Mouse (Mus musculus) embryonic facial prominence, embryonic 11.5 days (tissue): ENCODE results near the gene Dguok. TPM values are rescaled to one million over a fixed set of nuclear protein-coding genes. Genes with fewer than 3 reads are reported as not detected.
A peak's percentile ranks its signal among the peaks of the same experiment; 100 is the strongest.

Experiments
- ATAC-seq: fragments of 200-750 bp; cut with Nextera tagmentation; replicated peaks from 2 replicates; pipeline ENCODE4 v1.8.0; 2017; ENCODE audit warnings: low read depth; ENCODE audit not compliant: insufficient number of reproducible peaks, low FRiP score, low TSS enrichment
- DNase-seq: peaks from one replicate; pipeline ENCODE4 v3.0.0-alpha.2; 2015; ENCODE audit warnings: low spot score
- H3K27ac ChIP-seq: fragments of 300-500 bp; sonication (generic); replicated peaks from 2 replicates; pipeline ENCODE4 v1.5.1; 2014; ENCODE audit warnings: mild to moderate bottlenecking, low read depth, low read length, control low read depth
- H3K27me3 ChIP-seq: fragments of 300-500 bp; sonication (generic); 2 replicates; pipeline ENCODE4 v1.6.1; 2014; ENCODE audit warnings: mild to moderate bottlenecking, low read length, moderate library complexity, mixed read lengths; ENCODE audit not compliant: control insufficient read depth, insufficient read depth
- H3K36me3 ChIP-seq: fragments of 300-500 bp; sonication (generic); replicated peaks from 2 replicates; pipeline ENCODE4 v1.6.1; 2014; ENCODE audit warnings: low read depth, mild to moderate bottlenecking, low read length, moderate library complexity, mixed read lengths; ENCODE audit not compliant: control insufficient read depth, insufficient read depth
- H3K4me1 ChIP-seq: fragments of 300-500 bp; sonication (generic); 2 replicates; pipeline ENCODE4 v1.6.1; 2014; ENCODE audit warnings: low read length, mixed read lengths; ENCODE audit not compliant: control insufficient read depth, insufficient read depth
- H3K4me2 ChIP-seq: fragments of 300-500 bp; sonication (generic); 2 replicates; pipeline ENCODE4 v1.6.1; 2014; ENCODE audit warnings: low read depth, mild to moderate bottlenecking, control low read depth, low read length, moderate library complexity
- H3K4me3 ChIP-seq: fragments of 300-500 bp; sonication (generic); 2 replicates; pipeline ENCODE4 v1.5.1; 2014; ENCODE audit warnings: low read depth, low read length, control low read depth
- H3K9ac ChIP-seq: fragments of 300-500 bp; sonication (generic); replicated peaks from 2 replicates; pipeline ENCODE4 v1.6.1; 2014; ENCODE audit warnings: mild to moderate bottlenecking, control low read depth, low read length
- H3K9me3 ChIP-seq: fragments of 300-500 bp; sonication (generic); replicated peaks from 2 replicates; pipeline ENCODE4 v1.6.1; 2016; ENCODE audit warnings: mild to moderate bottlenecking, low read length, inconsistent platforms, mixed read lengths; ENCODE audit not compliant: control insufficient read depth
- WGBS: fragments of 180-500 bp; shearing (Covaris S2); extraction: QIAGEN DNeasy Blood & Tissue Kit; methylation state at CpG from one replicate; pipeline ENCODE4 v1.1.7; 2014; 5-methylcytosine and 5-hydroxymethylcytosine counted together
- polyA plus RNA-seq: library from polyadenylated mRNA; unstranded; fragments of >200 nt; fragmentation: Nextera tagmentation; extraction: Ambion mirVana; gene quantifications from 2 replicates; pipeline ENCODE4 v1.2.1, GENCODE M21; 2014

Gene Dguok
- polyA plus RNA-seq, 1 experiment from 2014 or later, result 56.1 TPM

- Histone ChIP-seq H3K27ac (no peak within 1 kb of the TSS), H3K27me3 (no peaks in the 10 kb centered on the region), H3K4me3 (no peak within 1 kb of the TSS), H3K4me2 (no peak within 1 kb of the TSS), H3K9ac (no peak within 1 kb of the TSS), H3K9me3 (no peaks in the 10 kb centered on the region), H3K4me1 (no peaks in the 10 kb centered on the region), H3K36me3 (no peaks in the 10 kb centered on the region)
- DNase-seq, result no peak
- ATAC-seq, result no peak
- 66% methylated on average over 12 of the region's 12 CpGs for WGBS
Measured at GRCm38 (mm10) chr6:83536028-83536794, 29.4 kb upstream of the Dguok start, which contains the start of gene Actg2. TSS of gene Actg2 (minus strand) at chr6:83536265.

DNA sequence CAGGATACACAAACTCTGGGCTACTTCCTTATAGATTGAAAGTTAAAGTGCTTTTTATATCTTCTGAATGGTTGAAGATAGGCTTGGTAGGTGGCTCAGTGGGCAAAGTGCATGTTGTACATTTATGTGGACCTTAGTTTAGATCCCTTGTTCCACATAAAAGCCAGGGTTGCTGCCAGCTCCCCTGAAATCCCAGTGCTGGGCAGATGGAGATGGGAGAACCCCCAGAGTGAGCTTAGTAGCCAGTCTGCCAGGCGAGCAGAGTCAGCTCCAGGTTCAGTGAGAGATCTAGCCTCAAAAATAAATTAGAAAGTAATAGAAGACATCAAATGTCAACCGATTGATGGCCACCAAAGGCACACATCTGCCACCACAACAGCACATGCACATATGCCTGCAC lies 25.8 kb upstream of the Dguok start:
- no peaks in the 10 kb centered on the region for H3K4me1 ChIP-seq
- ATAC-seq (no peak), DNase-seq (no peak)
- no peak overlapping the region for H3K27ac ChIP-seq
- H3K4me2 ChIP-seq, result no peak overlapping the region
- H3K27me3 ChIP-seq, result no peaks in the 10 kb centered on the region
- no peak overlapping the region for H3K4me3 ChIP-seq
- H3K9ac ChIP-seq, result no peak overlapping the region
- H3K9me3 ChIP-seq, result no peaks in the 10 kb centered on the region
- no peaks in the 10 kb centered on the region for H3K36me3 ChIP-seq
- 81% methylated on average over 2 of the region's 2 CpGs for WGBS

DNA sequence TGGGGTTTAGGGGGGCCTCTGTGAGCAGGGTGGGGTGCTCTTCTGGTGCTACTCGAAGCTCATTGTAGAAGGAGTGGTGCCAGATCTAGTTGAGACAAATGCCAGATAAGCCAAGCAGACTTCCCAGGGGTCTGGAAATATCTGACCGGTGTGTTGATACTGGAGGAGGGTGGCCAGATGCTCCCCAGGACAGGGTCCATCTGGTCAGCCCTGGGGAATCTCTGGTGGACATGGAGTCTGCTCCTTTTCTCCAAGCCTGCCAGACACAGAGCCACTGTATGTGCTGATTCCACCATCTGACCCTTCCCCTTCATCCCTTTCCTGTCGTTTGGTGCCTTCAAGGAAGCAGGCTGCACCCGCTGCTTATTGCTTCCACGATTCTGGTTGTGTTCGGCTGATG lies 16.4 kb upstream of the Dguok start:
- Histone ChIP-seq H3K4me3 (no peak overlapping the region), H3K4me2 (no peak overlapping the region), H3K9me3 (no peaks in the 10 kb centered on the region), H3K9ac (no peak overlapping the region), H3K27ac (no peak overlapping the region), H3K27me3 (no peaks in the 10 kb centered on the region), H3K4me1 (no peaks in the 10 kb centered on the region), H3K36me3 (no peaks in the 10 kb centered on the region)
- WGBS, result 72% methylated on average over 6 of the region's 6 CpGs
- ATAC-seq (no peak), DNase-seq (no peak)

GRCm38 (mm10) chr6:83521784-83522183 lies 15.0 kb upstream of the Dguok start:
- Histone ChIP-seq H3K4me2 (no peak overlapping the region), H3K9me3 (no peaks in the 10 kb centered on the region), H3K27me3 (no peaks in the 10 kb centered on the region), H3K27ac (no peak overlapping the region), H3K4me3 (no peak overlapping the region), H3K36me3 (no peaks in the 10 kb centered on the region), H3K9ac (no peak overlapping the region), H3K4me1 (no peaks in the 10 kb centered on the region)
- WGBS, result 78% methylated on average over 6 of the region's 6 CpGs
- DNase-seq, result no peak
- ATAC-seq, result no peak

- Histone ChIP-seq H3K9me3 (no peaks in the 10 kb centered on the region), H3K9ac (no peak overlapping the region), H3K4me1 (no peaks in the 10 kb centered on the region), H3K27me3 (no peaks in the 10 kb centered on the region), H3K36me3 (no peaks in the 10 kb centered on the region), H3K4me3 (no peak overlapping the region), H3K27ac (no peak overlapping the region), H3K4me2 (no peak overlapping the region)
- 86% methylated on average over 3 of the region's 3 CpGs for WGBS
- ATAC-seq (no peak), DNase-seq (no peak)
Measured at GRCm38 (mm10) chr6:83518637-83519036, 11.9 kb upstream of the Dguok start.

DNA sequence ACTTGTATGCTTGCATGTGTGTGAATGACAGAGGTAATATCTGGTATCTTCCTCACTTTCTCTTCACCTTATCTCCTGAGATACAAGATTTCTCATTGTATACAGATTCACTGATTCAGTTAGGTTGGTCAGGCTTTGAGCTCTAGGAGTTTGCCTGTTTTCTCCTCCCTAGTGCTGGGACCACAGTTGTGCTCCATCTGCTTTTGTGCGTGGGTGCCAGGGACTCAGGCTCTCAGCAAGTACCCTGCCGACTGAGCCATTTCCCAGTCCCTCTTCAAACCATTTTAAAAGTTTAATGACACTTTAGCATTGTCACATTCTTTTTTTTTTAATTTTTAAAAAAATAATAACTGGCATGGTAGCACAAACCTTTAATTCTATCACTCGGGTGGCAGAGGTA lies 8.4 kb upstream of the Dguok start:
- Histone ChIP-seq H3K27me3 (no peaks in the 10 kb centered on the region), H3K36me3 (no peaks in the 10 kb centered on the region), H3K4me3 (no peak overlapping the region), H3K9me3 (no peaks in the 10 kb centered on the region), H3K27ac (no peak overlapping the region), H3K4me2 (no peak overlapping the region), H3K9ac (no peak overlapping the region), H3K4me1 (no peaks in the 10 kb centered on the region)
- WGBS, result 72% methylated on average over 3 of the region's 3 CpGs
- no peak for ATAC-seq
- no peak for DNase-seq

- WGBS, result 13% methylated on average over 1 of the region's 1 CpGs
Measured at GRCm38 (mm10) chr6:83512495-83512894, 5.7 kb upstream of the Dguok start.

GRCm38 (mm10) chr6:83510210-83510609 lies 3.4 kb upstream of the Dguok start:
- H3K4me1 ChIP-seq, result no peaks in the 10 kb centered on the region
- H3K4me3 ChIP-seq, result no peak overlapping the region
- no peak overlapping the region for H3K4me2 ChIP-seq
- H3K9ac ChIP-seq, result no peak overlapping the region
- 64% methylated on average over 2 of the region's 2 CpGs for WGBS
- H3K27me3 ChIP-seq, result no peaks in the 10 kb centered on the region
- H3K36me3 ChIP-seq, result no peaks in the 10 kb centered on the region
- DNase-seq, result no peak
- no peak for ATAC-seq
- H3K27ac ChIP-seq, result no peak overlapping the region
- no peaks in the 10 kb centered on the region for H3K9me3 ChIP-seq

More at GRCm38 (mm10) chr6:83512495-83512894, 5.7 kb upstream of the Dguok start:
- ATAC-seq (no peak), DNase-seq (peak; percentile 61)
- Histone ChIP-seq H3K36me3 (no peaks in the 10 kb centered on the region), H3K9ac (no peak overlapping the region), H3K4me2 (no peak overlapping the region), H3K9me3 (no peaks in the 10 kb centered on the region), H3K27ac (no peak overlapping the region), H3K27me3 (no peaks in the 10 kb centered on the region), H3K4me3 (no peak overlapping the region), H3K4me1 (no peaks in the 10 kb centered on the region)
